Mouse (Mus musculus) adipose tissue, adult 10 weeks (tissue): Measurements from ENCODE around the gene Xrcc1. TPM values are rescaled to one million over a fixed set of nuclear protein-coding genes. Genes with fewer than 3 reads are reported as not detected.

ENCODE experiments used
- polyA plus RNA-seq: library from polyadenylated mRNA; stranded (reverse); fragments of 350-450 nt; fragmentation: Illumina TruSeq; extraction: RNeasy Lipid Tissue Mini Kit (QIAGEN cat#74804); gene quantifications from one replicate; pipeline ENCODE4 v1.2.3, GENCODE M21; 2014; ENCODE audit warnings: low read depth, low replicate concordance

Xrcc1 gene
- 31.9 TPM for polyA plus RNA-seq

GRCm38 (mm10) chr7:24546068-24546614, at the start of gene Xrcc1, which contains the start of gene Pinlyp:
Gene Xrcc1, plus strand, starts transcription at chr7:24546289.
Gene Pinlyp, minus strand, starts transcription at chr7:24546118.

GRCm38 (mm10) chr7:24506838-24507725, 39.0 kb upstream of the Xrcc1 start, which contains the start of gene Zfp428:
Gene Zfp428, plus strand, starts transcription at chr7:24507006.

GRCm38 (mm10) chr7:24512355-24512754, 33.7 kb upstream of the Xrcc1 start, which contains the start of gene AC161166.1:
Gene AC161166.1, minus strand, starts transcription at chr7:24512455.

DNA sequence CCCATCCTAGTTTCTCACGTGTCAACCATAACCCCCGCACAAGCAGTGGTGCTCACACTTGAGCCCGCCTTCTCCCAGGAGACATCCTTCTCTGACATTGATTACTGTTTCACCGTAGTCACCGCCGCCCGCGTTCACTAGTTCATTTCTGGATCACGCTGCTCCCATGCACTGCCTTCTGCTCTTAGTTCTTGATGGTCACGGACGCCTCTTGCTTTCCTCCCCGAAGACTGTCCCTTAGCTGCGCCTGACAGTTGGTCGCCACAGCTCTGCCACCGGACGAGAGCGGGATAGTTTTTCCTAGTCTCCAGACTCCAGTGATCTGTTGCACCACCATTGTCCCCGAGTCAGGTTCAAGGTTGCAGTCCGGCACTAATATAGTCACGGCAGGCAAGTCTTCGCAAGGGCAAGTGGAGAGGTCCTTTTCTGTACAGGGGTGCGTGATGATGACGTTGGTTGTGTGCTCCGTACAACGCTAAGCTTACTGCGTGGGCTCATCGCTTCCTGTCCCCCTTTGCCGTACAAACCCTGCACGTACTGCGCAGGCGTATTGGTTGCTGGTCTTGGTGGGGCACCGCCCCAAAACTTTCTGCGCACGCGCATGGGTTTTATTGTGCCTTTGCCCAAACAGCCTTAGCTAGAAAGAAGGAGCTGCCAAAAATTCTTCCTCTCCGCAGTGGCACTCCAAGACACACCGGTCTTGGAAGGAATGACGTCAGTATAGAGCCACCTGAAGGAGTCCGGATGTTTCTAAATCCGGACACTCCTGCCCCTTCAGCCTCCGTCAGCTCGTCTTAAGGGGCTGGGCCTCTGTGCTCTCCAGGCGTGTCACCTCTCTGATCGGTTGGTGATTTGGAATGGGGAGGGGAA, 15.8 kb upstream of the Xrcc1 start, which contains the start of gene Irgq:
TSS of gene Irgq (plus strand) at position 628 of the 870 bp plus-strand sequence.

DNA sequence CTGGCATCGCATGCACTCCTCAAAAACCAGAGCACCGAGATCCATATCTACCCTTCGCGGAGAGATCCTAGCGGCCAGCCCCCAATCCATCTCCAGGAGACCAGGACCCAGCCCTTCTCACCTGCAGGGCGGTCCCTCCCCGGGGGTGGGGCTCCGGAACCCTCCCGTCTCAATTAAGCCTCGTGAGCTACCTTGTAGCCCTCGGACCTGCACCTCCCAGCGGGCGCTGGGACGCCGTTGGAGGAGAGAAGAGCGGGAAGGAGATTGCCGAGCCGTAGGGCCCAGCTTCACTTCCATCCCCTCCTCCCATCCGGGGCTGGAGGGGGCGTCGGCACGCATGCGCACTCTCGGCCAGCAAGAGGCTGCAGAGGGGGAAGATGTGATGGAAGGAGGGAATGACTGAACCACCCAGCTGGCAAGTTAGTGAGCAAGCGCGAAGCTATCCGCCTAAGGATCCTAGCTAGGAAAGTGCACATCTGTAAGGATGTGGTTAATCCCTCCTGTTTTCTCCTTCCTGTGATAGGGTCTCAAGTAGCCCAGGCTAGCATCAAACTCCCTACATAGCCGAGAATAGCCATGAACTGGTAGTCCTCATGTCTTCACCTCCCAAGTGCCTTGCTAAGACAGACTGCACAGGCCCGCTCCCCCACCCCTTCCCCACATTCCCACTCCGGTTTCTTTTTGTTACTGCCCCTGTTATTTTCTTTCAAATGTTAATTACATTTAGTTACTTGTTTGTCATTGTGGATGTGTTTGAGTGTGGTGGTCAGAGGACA, 41.4 kb downstream of the Xrcc1 start, which contains the start of the genes Ethe1 and Zfp575:
TSS of gene Ethe1 (plus strand) at position 214 of the 776 bp plus-strand sequence.
TSS of gene Zfp575 (minus strand) at position 312 of the 776 bp plus-strand sequence.

GRCm38 (mm10) chr7:24610144-24610878, 64.2 kb downstream of the Xrcc1 start, which contains the start of gene Phldb3:
Gene Phldb3, plus strand, starts transcription at chr7:24610763.

Other genes starting within 250 kb of the Xrcc1 start
- 12.2 TPM for gene Zfp61, start 245.1 kb upstream of the Xrcc1 start, polyA plus RNA-seq
- gene Zfp94, start 229.6 kb upstream of the Xrcc1 start, polyA plus RNA-seq, result 6.8 TPM
- gene Tescl, start 212.4 kb upstream of the Xrcc1 start, polyA plus RNA-seq, result 3.5 TPM
- not detected for gene Lypd5, start 197.1 kb upstream of the Xrcc1 start, polyA plus RNA-seq
- gene Kcnn4, start 176.0 kb upstream of the Xrcc1 start, polyA plus RNA-seq, result 6.2 TPM
- gene Smg9, start 146.7 kb upstream of the Xrcc1 start, polyA plus RNA-seq, result 26.5 TPM
- gene Irgc1, start 94.0 kb upstream of the Xrcc1 start, polyA plus RNA-seq, result 18.3 TPM
- 6.9 TPM for gene Plaur, start 83.8 kb upstream of the Xrcc1 start, polyA plus RNA-seq
- 5.4 TPM for gene Cadm4, start 64.3 kb upstream of the Xrcc1 start, polyA plus RNA-seq
- gene Zfp428, start 39.3 kb upstream of the Xrcc1 start, polyA plus RNA-seq, result 3.0 TPM
- gene AC161166.1, start 33.8 kb upstream of the Xrcc1 start, polyA plus RNA-seq, result 3.2 TPM
- gene Irgq, start 15.6 kb upstream of the Xrcc1 start, polyA plus RNA-seq, result 13.2 TPM
- not detected for gene Pinlyp, start 171 bp upstream of the Xrcc1 start, polyA plus RNA-seq
- gene Ethe1, start 41.3 kb downstream of the Xrcc1 start, polyA plus RNA-seq, result 7.0 TPM
- 0.17 TPM for gene Zfp575, start 41.4 kb downstream of the Xrcc1 start, polyA plus RNA-seq
- gene Phldb3, start 64.5 kb downstream of the Xrcc1 start, polyA plus RNA-seq, result 4.5 TPM
- 1.2 TPM for gene Lypd3, start 90.3 kb downstream of the Xrcc1 start, polyA plus RNA-seq
- 5.0 TPM for gene Tex101, start 130.4 kb downstream of the Xrcc1 start, polyA plus RNA-seq
- gene BC049730, start 163.0 kb downstream of the Xrcc1 start, polyA plus RNA-seq, result 1.4 TPM
- gene Gm4763, start 180.6 kb downstream of the Xrcc1 start, polyA plus RNA-seq, result 1.3 TPM
- 1.2 TPM for gene Cd177, start 214.0 kb downstream of the Xrcc1 start, polyA plus RNA-seq
- gene Ceacam10, start 230.9 kb downstream of the Xrcc1 start, polyA plus RNA-seq, result 509 TPM